Mouse (Mus musculus) cerebellum, adult 2 months (tissue): ENCODE measurements at regions not wholly inside any gene's neighbourhood (a gene's known extent, or its start where the extent isn't known, plus 50 kb on each side); places are given as distances from the start of the nearest gene placed in this dataset.

ENCODE experiments used
- CTCF ChIP-seq: fragments of 200-500 bp; IDR thresholded peaks from 2 replicates; pipeline ENCODE4 v1.5.1; 2011; ENCODE audit warnings: low read depth, mild to moderate bottlenecking, control low read depth, low read length, moderate library complexity, borderline replicate concordance; ENCODE audit not compliant: insufficient read depth
- POLR2A ChIP-seq: fragments of 200-500 bp; IDR thresholded peaks from 2 replicates; pipeline ENCODE4 v1.6.1; 2011; ENCODE audit warnings: low read length, control low read depth, borderline replicate concordance; ENCODE audit not compliant: insufficient read depth

GRCm38 (mm10) chr4:124181335-124181734 lies 263.5 kb upstream of the 4930535I16Rik start:
- TF ChIP-seq POLR2A (no peak), CTCF (no peak)
